Mouse (Mus musculus): ENCODE results near the gene Ppif.

DNA sequence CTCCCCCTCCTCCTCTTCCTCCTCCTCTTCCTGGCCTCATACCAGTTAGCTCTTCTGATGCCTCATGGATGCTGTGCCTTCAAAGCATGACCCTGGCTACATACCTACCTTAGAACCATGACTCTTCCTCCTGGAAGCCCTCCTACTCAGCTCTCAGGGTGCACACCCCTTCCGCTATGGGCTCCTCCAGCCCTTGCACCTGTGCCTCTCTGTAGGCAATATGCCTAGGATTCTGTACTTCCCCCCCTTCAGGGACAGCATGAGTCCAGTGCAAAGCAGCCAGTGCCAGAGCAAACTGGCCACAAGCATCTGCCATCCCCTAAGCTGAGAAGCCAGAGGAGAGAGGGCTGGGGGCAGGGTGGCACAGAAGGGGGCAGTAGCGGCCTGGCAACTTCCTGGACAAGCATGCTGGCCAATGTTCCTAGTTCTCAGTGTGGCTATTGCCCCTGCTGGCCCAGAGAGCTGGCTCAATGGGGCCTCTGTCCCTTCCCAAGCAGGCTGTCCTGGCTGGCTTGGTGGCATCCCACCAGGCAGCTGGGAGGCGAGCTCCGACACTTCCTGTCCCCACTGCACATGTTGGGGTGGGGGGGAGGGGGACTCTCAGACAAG lies 46.1 kb downstream of the Ppif start:
- TF ChIP-seq CTCF (IDR thresholded peaks at IDR 0.05; ENCODE audit: borderline replicate concordance, insufficient read depth, low read length) (no peak), POLR2A (IDR thresholded peaks at IDR 0.05; ENCODE audit: low read depth, low read length) (no peak)
